Mouse (Mus musculus): ENCODE data around the gene Pex12. TPM values are rescaled to one million over a fixed set of nuclear protein-coding genes. Genes with fewer than 3 reads are reported as not detected.

The Pex12 gene
- polyA plus RNA-seq, 1 experiment from 2014 or later = 15.2 TPM

DNA sequence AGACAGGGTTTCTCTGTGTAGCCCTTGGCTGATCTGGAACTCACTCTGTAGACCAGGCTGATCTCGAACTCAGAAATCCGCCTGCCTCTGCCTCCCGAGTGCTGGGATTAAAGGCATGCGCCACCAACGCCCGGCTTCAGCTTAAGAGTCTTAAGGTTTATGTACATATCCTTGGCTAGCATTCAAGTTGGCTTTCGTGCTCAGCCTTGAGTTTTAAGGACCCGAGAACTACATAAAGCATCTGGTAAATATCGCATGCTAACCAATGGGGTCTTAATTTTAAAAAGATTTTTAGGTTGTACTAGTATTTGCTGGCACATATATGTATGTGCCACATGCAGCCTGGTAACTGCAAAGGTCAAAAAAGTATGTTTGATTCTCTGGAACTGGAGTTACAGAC lies 2.7 kb downstream of the Pex12 start:
- H3K27ac ChIP-seq (replicated peaks) = no peak overlapping the region
- H3K4me1 ChIP-seq = peaks cover 44% of the 10 kb centered on the region
- peaks cover 30% of the 10 kb centered on the region for H3K36me3 ChIP-seq (replicated peaks)
- WGBS = 96% methylated on average over 9 of the region's 9 CpGs
- H3K9me3 ChIP-seq = no peaks in the 10 kb centered on the region
- 0 out of 2 replicates have a peak overlapping the region, but pooled peaks have one; percentile 83 for H3K4me3 ChIP-seq
- no peak for DNase-seq (ENCODE audit: low spot score)
- no peaks in the 10 kb centered on the region for H3K27me3 ChIP-seq (replicated peaks; ENCODE audit: low read depth, poor library complexity, severe bottlenecking)

DNA sequence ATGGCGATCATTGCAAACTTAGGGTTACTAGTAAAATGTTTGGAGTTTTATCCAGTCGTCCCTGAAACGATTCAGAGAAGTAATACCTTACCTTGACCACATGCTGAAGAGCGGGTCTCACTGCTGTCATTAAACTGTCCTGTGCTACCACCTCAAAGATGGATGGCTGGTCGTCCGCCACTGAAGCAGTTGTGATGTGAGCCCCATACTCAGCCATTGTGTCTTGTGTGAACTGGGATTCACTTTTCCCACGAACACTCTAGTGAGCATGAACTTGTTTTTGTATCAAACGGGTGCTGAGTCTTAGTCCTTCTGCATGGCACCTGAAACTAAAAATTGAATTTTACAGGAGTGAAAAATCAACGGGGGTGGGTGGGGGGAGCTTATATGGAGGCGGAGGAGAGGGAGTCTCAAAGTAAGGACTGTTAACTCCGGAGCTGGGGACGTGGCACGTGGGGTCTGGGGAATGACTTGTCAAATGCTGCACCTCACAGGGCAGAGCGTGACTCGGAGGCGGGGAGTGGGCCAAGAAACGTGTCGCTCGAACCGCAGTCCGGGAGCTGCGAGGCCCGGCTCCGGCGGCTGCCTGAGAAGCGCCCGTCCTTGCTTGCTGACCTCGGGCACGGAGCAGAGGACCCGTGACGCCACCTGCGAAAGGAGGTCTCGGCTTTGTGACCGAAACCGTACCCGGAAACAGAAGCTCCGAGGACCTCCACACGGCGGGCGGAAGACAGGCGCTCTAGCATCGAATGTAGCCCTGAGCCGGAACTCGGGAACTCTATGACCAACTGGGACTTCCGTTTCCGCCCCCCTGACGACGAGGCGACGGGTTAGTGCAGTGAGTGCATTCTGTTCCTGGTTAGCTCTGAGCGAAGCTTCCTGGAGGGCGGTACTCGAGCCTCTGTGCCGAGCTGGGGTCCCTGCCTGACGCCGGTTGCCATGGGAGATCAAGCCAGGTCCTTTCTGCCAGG lies 3.9 kb downstream of the Pex12 start, which contains the start of gene Ap2b1:
Ap2b1 (plus strand) TSS at position 800 of the 971 bp plus-strand sequence.
- H3K9me3 ChIP-seq = no peaks in the 10 kb centered on the region
- WGBS = 3% methylated on average over 56 of the region's 56 CpGs
- peak within 1 kb of the TSS; percentile 91 for H3K27ac ChIP-seq (replicated peaks)
- peaks cover 36% of the 10 kb centered on the region for H3K4me1 ChIP-seq
- peaks cover 38% of the 10 kb centered on the region for H3K36me3 ChIP-seq (replicated peaks)
- no peaks in the 10 kb centered on the region for H3K27me3 ChIP-seq (replicated peaks; ENCODE audit: low read depth, poor library complexity, severe bottlenecking)
- H3K4me3 ChIP-seq = peak within 1 kb of the TSS; percentile 83
- peak; percentile 96 for DNase-seq (ENCODE audit: low spot score)

DNA sequence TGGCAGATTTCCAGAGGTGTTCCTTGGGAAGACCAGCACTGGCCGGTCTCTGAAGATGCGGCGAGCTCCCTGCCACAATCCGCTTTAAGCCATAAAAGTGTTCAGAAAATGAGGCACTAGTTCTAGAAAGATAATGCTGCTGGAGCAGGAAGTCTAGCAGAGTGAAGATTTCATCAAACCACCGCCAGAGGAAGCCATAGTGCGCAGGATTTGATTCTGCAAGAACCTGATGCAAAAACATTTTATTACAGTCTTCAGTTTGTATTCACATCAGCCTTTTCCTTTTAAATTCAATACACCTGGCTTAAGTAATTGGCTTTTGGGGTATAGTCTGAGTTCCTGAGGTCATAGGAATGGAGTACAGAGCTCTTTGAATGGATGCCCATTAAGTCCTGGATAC lies 4.6 kb downstream of the Pex12 start:
- no peak for DNase-seq (ENCODE audit: low spot score)
- Histone ChIP-seq H3K27me3 (replicated peaks; ENCODE audit: low read depth, poor library complexity, severe bottlenecking) (no peaks in the 10 kb centered on the region), H3K4me1 (peaks cover 39% of the 10 kb centered on the region), H3K27ac (replicated peaks) (peak overlapping the region; percentile 91), H3K4me3 (peak overlapping the region; percentile 83), H3K9me3 (no peaks in the 10 kb centered on the region), H3K36me3 (replicated peaks) (peaks cover 38% of the 10 kb centered on the region)
- 79% methylated on average over 6 of the region's 6 CpGs for WGBS

DNA sequence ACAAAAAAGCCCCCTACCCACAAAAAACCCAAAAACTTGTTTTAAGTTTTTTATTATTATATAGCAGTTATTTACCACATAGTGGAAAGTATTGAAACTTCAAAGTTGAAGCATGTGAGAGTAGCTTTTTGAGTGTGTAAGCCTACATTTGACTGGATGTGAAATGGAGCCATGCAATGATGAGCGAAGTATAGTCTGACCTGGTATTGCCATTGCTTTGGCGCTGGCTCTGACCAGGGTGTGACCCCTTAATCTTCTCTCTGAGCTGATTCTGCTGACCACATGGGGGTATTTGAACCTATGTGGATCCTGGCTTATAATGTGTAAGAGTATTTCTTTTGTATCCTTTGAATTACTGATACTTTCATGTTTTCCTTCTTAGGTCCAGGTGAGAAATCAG lies 8.3 kb downstream of the Pex12 start:
- Histone ChIP-seq H3K9me3 (no peaks in the 10 kb centered on the region), H3K4me3 (peak overlapping the region; percentile 77; the same call in 1 of the 2 replicates), H3K4me1 (peaks cover 44% of the 10 kb centered on the region), H3K36me3 (replicated peaks) (peaks cover 36% of the 10 kb centered on the region), H3K27me3 (replicated peaks; ENCODE audit: low read depth, poor library complexity, severe bottlenecking) (no peaks in the 10 kb centered on the region), H3K27ac (replicated peaks) (no peak overlapping the region)
- WGBS = 87% methylated on average over 2 of the region's 2 CpGs
- DNase-seq (ENCODE audit: low spot score) = no peak

DNA sequence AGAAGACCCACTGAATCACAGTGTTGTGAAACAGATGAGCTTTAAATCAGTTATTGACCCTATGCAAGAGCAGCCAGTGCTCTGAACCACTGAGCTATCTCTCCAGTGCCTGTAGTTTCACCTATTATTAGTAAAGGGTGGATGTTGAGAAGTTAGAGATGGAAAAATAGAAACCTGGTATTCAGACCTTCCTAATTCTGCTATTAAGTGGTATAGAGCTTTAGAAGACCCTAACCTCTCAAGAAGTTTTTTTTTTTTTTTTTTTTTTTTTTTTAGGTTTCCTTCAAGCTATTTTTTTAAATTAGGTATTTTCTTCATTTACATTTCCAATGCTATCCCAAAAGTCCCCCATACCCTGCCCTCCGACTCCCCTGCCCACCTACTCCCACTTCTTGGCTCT lies 9.2 kb downstream of the Pex12 start:
- H3K36me3 ChIP-seq (replicated peaks) = peaks cover 36% of the 10 kb centered on the region
- H3K27me3 ChIP-seq (replicated peaks; ENCODE audit: low read depth, poor library complexity, severe bottlenecking) = no peaks in the 10 kb centered on the region
- H3K4me3 ChIP-seq = peak overlapping the region; percentile 77
- peaks cover 39% of the 10 kb centered on the region for H3K4me1 ChIP-seq
- no peak overlapping the region for H3K27ac ChIP-seq (replicated peaks)
- DNase-seq (ENCODE audit: low spot score) = no peak
- no peaks in the 10 kb centered on the region for H3K9me3 ChIP-seq
- 90% methylated on average over 1 of the region's 1 CpGs for WGBS

DNA sequence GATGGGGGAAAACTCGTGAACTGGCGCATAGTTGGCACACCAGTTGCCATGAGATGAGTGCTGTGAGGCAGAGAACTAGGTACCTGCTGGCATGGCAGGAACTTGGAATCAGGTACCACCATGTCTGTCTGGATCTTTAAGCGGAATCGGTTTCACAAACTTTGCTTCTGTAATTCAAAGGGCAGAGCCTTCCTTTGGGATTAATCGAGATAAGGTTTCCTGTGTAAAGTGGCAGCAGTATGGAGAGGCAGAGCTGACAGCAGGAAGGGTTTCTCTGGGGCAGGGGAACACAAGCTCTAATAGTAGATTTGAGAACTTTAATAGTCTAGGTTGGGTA lies 10.2 kb downstream of the Pex12 start:
- peaks cover 33% of the 10 kb centered on the region for H3K36me3 ChIP-seq (replicated peaks)
- peak overlapping the region; percentile 77 for H3K4me3 ChIP-seq
- H3K9me3 ChIP-seq = no peaks in the 10 kb centered on the region
- peaks cover 30% of the 10 kb centered on the region for H3K4me1 ChIP-seq
- peak overlapping the region; percentile 91 for H3K27ac ChIP-seq (replicated peaks)
- WGBS = 2% methylated on average over 5 of the region's 5 CpGs
- DNase-seq (ENCODE audit: low spot score) = peak; percentile 19
- H3K27me3 ChIP-seq (replicated peaks; ENCODE audit: low read depth, poor library complexity, severe bottlenecking) = no peaks in the 10 kb centered on the region

DNA sequence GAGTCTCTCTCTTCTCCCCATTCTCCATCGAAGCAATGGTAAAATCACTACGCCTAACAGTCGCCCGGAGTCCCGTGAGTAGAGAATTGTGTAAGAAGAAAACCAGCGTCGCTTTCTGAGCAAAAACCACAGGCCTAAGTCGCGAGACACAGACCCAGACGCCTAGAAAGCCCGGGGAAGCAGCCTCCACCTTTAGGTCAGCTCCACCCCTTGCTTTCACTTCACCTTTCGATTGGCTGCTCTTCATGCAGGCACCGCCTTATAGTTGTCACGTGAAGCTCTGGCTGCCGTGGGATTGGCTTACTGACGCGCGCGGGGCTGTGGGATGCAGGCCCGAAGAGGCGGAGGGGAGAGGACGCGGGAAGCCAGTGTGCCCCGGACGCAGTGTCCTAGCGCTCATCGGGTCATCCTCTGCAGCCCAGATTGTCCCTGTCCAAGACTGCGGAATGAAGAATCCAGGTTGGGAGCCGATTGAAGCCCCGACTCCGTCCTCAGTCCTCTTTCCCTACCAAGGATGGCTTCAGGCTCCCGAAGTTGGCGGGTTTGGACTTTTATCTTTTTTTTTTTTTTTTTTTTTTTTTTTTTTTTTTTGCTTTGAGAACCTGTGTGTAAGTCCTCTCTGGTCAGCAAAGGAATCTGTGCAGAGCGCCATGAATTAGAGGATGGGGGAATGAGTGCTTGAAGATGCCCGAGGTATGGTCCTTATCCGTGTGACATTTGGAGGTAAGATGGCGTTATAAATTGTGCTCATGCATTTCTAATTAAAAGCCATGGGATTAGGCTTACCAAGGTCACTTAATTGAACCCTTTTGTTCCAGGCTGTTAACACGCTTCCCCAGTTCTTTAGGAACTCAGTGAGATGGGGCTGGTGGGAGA lies 10.8 kb downstream of the Pex12 start:
- H3K27me3 ChIP-seq (replicated peaks; ENCODE audit: low read depth, poor library complexity, severe bottlenecking) = no peaks in the 10 kb centered on the region
- no peaks in the 10 kb centered on the region for H3K9me3 ChIP-seq
- peak; percentile 95 for DNase-seq (ENCODE audit: low spot score)
- peaks cover 28% of the 10 kb centered on the region for H3K4me1 ChIP-seq
- H3K36me3 ChIP-seq (replicated peaks) = peaks cover 27% of the 10 kb centered on the region
- H3K27ac ChIP-seq (replicated peaks) = peak overlapping the region; percentile 91
- under 1% methylated on average over 38 of the region's 38 CpGs for WGBS
- peak overlapping the region; percentile 77 for H3K4me3 ChIP-seq

DNA sequence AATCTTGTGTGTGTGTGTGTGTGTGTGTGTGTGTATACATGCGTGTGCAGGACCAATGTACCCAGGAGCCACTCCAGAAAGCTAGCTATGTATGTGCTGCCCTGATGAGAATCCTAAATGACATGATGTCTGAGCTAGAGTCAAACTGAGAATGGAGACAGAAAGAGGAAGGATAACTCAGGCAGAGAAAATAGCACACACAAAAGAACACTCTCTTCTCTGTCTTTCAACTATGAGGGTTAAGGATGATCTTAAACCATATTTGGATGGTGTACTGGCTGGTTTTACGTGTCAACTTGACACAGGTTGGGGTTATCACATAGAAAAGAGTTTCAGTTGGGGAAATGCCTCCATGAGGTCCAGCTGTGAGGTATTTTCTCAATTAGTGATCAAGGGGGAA lies 12.8 kb downstream of the Pex12 start:
- Histone ChIP-seq H3K27ac (replicated peaks) (no peak overlapping the region), H3K4me3 (no peak overlapping the region), H3K36me3 (replicated peaks) (peaks cover 7% of the 10 kb centered on the region), H3K4me1 (peaks cover 28% of the 10 kb centered on the region), H3K27me3 (replicated peaks; ENCODE audit: low read depth, poor library complexity, severe bottlenecking) (no peaks in the 10 kb centered on the region), H3K9me3 (no peaks in the 10 kb centered on the region)
- 76% methylated on average over 2 of the region's 2 CpGs for WGBS
- DNase-seq (ENCODE audit: low spot score) = no peak

DNA sequence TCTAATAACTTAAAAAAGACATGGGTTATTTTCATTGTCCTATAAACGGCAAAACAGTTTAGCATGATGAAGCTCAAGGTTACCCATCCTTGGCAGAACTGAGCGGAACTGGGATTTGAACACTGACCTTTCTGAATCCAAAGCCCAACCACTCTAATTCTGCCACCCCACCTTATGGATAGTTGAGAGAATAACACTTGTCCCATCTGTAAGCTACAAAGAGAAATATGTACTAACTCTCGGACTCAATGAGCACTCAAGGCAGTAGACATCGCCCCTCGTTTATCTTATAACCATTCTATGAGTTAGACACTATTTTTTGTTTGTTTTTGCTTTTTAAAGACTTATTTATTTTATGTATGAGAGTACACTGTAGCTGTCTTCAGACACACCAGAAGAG lies 13.3 kb downstream of the Pex12 start:
- no peak overlapping the region for H3K4me3 ChIP-seq
- H3K27ac ChIP-seq (replicated peaks) = no peak overlapping the region
- H3K4me1 ChIP-seq = peaks cover 28% of the 10 kb centered on the region
- no peaks in the 10 kb centered on the region for H3K9me3 ChIP-seq
- 0 out of 2 replicates have a peak, but pooled peaks cover 3% of the 10 kb centered on the region for H3K36me3 ChIP-seq (replicated peaks)
- 88% methylated on average over 5 of the region's 5 CpGs for WGBS
- no peak for DNase-seq (ENCODE audit: low spot score)
- no peaks in the 10 kb centered on the region for H3K27me3 ChIP-seq (replicated peaks; ENCODE audit: low read depth, poor library complexity, severe bottlenecking)

DNA sequence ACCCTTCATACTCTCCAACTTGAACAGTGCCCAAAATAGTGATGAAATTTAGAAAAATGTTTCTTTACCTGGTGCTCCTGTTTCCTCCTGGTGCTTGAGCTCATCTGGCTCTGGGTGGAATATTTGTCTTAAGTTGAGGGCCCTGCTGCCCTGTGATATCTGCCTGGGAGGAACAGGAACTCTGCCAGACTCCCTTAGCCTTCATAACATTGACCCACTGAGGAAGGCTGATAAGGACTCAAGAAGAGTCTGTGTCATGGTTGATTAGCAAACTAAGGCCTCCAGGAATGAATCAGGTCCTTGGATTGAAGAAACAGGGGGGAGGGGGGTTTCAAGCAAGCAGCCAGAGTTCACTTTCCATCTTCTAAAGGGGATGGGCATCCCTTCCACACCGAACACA lies 15.8 kb downstream of the Pex12 start, which contains the start of gene Slfn14:
Slfn14 (minus strand) TSS at position 161 of the 400 bp plus-strand sequence.
- no peaks in the 10 kb centered on the region for H3K36me3 ChIP-seq (replicated peaks)
- DNase-seq (ENCODE audit: low spot score) = no peak
- H3K4me3 ChIP-seq = 0 out of 2 replicates have a peak within 1 kb of the TSS, but pooled peaks have one; percentile 9
- no peaks in the 10 kb centered on the region for H3K27me3 ChIP-seq (replicated peaks; ENCODE audit: low read depth, poor library complexity, severe bottlenecking)
- WGBS = 83% methylated on average over 1 of the region's 1 CpGs
- peaks cover 9% of the 10 kb centered on the region for H3K4me1 ChIP-seq
- H3K27ac ChIP-seq (replicated peaks) = no peak within 1 kb of the TSS
- no peaks in the 10 kb centered on the region for H3K9me3 ChIP-seq

DNA sequence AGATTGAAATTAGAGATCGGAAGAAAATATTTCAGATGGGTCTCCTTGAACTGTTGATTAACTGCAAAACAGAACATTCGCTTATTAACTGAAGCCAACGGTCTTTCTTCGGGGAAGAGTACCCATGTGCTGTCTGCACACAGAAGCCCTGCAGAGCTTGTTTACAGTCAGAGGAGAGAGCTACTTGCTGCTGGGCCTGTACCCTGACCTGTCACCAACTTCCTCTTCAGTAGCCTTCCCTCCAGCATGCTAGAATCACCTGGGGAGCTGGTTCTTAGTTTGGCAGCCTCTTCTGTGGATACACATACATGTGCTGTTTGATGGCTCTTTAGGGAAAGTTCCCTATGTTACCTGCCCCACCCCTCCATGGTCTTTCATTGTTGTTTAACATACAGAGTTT lies 16.8 kb downstream of the Pex12 start:
- H3K9me3 ChIP-seq = no peaks in the 10 kb centered on the region
- DNase-seq (ENCODE audit: low spot score) = no peak
- H3K27ac ChIP-seq (replicated peaks) = no peak overlapping the region
- peaks cover 4% of the 10 kb centered on the region; the same call in 1 of the 2 replicates for H3K4me1 ChIP-seq
- 92% methylated on average over 4 of the region's 4 CpGs for WGBS
- H3K4me3 ChIP-seq = 0 out of 2 replicates have a peak overlapping the region, but pooled peaks have one; percentile 9
- no peaks in the 10 kb centered on the region for H3K27me3 ChIP-seq (replicated peaks; ENCODE audit: low read depth, poor library complexity, severe bottlenecking)
- H3K36me3 ChIP-seq (replicated peaks) = no peaks in the 10 kb centered on the region

DNA sequence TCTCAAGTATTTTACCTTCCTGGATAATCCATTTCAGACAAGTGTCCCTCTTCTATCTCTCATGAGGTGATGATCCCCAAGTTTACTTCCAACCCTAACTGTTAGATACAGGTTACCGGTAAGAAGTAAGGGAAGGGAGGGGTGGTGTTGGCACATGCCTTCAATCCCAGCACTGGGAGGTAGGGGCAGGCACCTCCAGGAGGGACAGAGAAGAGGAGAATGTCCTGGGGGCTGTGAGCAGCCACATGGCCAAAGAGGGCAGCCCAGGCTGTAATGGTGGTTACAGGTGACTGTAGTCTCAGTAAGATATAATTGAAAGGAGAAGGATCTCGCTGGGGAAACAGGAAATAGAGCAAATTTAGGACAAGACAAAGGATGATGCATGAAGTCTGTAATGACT lies 20.3 kb downstream of the Pex12 start:
- WGBS = 63% methylated on average over 2 of the region's 2 CpGs
- Histone ChIP-seq H3K27me3 (replicated peaks; ENCODE audit: low read depth, poor library complexity, severe bottlenecking) (0 out of 2 replicates have a peak, but pooled peaks cover 3% of the 10 kb centered on the region), H3K4me3 (no peak overlapping the region), H3K4me1 (no peaks in the 10 kb centered on the region), H3K36me3 (replicated peaks) (no peaks in the 10 kb centered on the region), H3K27ac (replicated peaks) (no peak overlapping the region), H3K9me3 (no peaks in the 10 kb centered on the region)
- DNase-seq (ENCODE audit: low spot score) = no peak
